In the genomic region with DNA sequence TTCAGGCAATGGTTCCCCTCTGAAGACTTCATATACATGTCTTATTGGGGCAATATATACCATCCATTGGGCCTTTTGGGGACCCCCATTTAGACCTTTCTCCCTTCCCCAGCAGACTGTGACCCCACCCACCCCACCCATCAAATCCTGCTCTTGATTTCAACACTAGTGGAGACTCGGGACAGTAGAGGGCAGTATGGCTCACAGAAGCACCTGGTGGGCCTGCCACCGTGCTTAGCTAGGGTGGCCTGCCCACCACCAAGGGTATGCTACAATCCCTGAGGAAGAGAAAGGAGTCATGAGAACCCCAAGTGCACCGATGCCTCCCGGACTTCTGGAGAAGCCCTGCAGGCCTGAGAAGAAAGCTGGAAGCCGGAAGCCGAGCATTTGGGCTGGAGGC, we compare ENCODE assay signal across 23 mouse cellular contexts. TPM values are rescaled to one million over a fixed set of nuclear protein-coding genes. Genes with fewer than 3 reads are reported as not detected.
DNase-seq lines count a peak whose midpoint lies in the region; ATAC-seq and TF ChIP-seq lines count a peak whose summit lies in the region.
"Had no signal": no experiment of that assay in that cellular context is flagged by ENCODE, and none has a peak within 500 bp of the region (broad histone marks: within the 10 kb centered on the region; RNA-seq: fewer than 3 reads in every experiment).

No protein-coding gene starts in this region.

- TF ChIP-seq EP300 in liver, postnatal 0 days (IDR thresholded peaks at IDR 0.05; ENCODE audit: low read depth): no peak

- no peak for DNase-seq in forebrain, postnatal 0 days
- DNase-seq in layer of hippocampus, adult 2 months (ENCODE audit: low spot score in 2 of 2): no peak
- no peak for DNase-seq in layer of hippocampus, adult 9-11 months
- peak; percentile 56 for DNase-seq in NIH3T3 (ENCODE audit: low read depth)
- DNase-seq in liver, postnatal 0 days: no peak
- DNase-seq in layer of hippocampus, postnatal 14 days (ENCODE audit: low spot score in 2 of 2): no peak
- DNase-seq: gastrocnemius, postnatal 14 days; heart, postnatal 36 days; kidney, adult 9 months; lung, postnatal 14 days; spleen, adult 18-20 months; thymus, postnatal 14 days had no signal

- no peak overlapping the region for H3K27ac ChIP-seq in forebrain, postnatal 0 days (ENCODE audit: low read depth, low read length)
- H3K27ac ChIP-seq in forebrain, embryonic 15.5 days (replicated peaks): no peak overlapping the region
- no peak overlapping the region for H3K27ac ChIP-seq in layer of hippocampus, adult 2 months
- H3K27ac ChIP-seq in liver, postnatal 0 days (ENCODE audit: low read depth): no peak overlapping the region
- H3K27ac ChIP-seq: embryonic facial prominence, embryonic 13.5 days; limb, embryonic 10.5 days; liver, embryonic 15.5 days; stomach, embryonic 15.5 days had no signal

- 55% methylated on average over 6 of the region's 6 CpGs for WGBS in forebrain, postnatal 0 days
- 33% methylated on average over 6 of the region's 6 CpGs for WGBS in forebrain, embryonic 15.5 days
- WGBS in liver, postnatal 0 days (ENCODE audit: insufficient replicate concordance): 71% methylated on average over 6 of the region's 6 CpGs

- H3K4me1 ChIP-seq in forebrain, postnatal 0 days (ENCODE audit: insufficient read depth): 0 out of 2 replicates have a peak, but pooled peaks cover 7% of the 10 kb centered on the region
- peaks cover 34% of the 10 kb centered on the region for H3K4me1 ChIP-seq in forebrain, embryonic 15.5 days
- peaks cover 20% of the 10 kb centered on the region for H3K4me1 ChIP-seq in liver, postnatal 0 days (ENCODE audit: insufficient read depth)

- no peak for ATAC-seq in forebrain, postnatal 0 days
- ATAC-seq in forebrain, embryonic 15.5 days (replicated peaks): no peak
- no peak for ATAC-seq in liver, postnatal 0 days
- ATAC-seq: hindbrain, embryonic 16.5 days had no signal

- H3K4me2 ChIP-seq in forebrain, postnatal 0 days (ENCODE audit: low read depth): no peak overlapping the region
- no peak overlapping the region for H3K4me2 ChIP-seq in forebrain, embryonic 15.5 days (replicated peaks)
- H3K4me2 ChIP-seq in liver, postnatal 0 days (ENCODE audit: low read depth, low read length): no peak overlapping the region
- H3K4me2 ChIP-seq: embryonic facial prominence, embryonic 13.5 days; heart, embryonic 11.5 days; liver, embryonic 15.5 days; stomach, embryonic 15.5 days had no signal

- peaks cover 32% of the 10 kb centered on the region for H3K27me3 ChIP-seq in forebrain, postnatal 0 days (ENCODE audit: insufficient read depth, low read length)
- H3K27me3 ChIP-seq in forebrain, embryonic 15.5 days: peaks cover 82% of the 10 kb centered on the region
- H3K27me3 ChIP-seq in liver, postnatal 0 days (ENCODE audit: insufficient read depth, low read length): peaks cover 5% of the 10 kb centered on the region

- no peak overlapping the region for H3K4me3 ChIP-seq in forebrain, postnatal 0 days (ENCODE audit: low read depth, low read length)
- no peak overlapping the region for H3K4me3 ChIP-seq in forebrain, embryonic 15.5 days
- H3K4me3 ChIP-seq in layer of hippocampus, adult 2 months: no peak overlapping the region
- H3K4me3 ChIP-seq in liver, postnatal 0 days (ENCODE audit: low read depth, low read length): no peak overlapping the region
- H3K4me3 ChIP-seq: embryonic facial prominence, embryonic 13.5 days; limb, embryonic 10.5 days; liver, embryonic 15.5 days; stomach, embryonic 15.5 days had no signal

- H3K9ac ChIP-seq in forebrain, postnatal 0 days: no peak overlapping the region
- no peak overlapping the region for H3K9ac ChIP-seq in forebrain, embryonic 15.5 days (replicated peaks)
- H3K9ac ChIP-seq in liver, postnatal 0 days (replicated peaks): no peak overlapping the region
- H3K9ac ChIP-seq: embryonic facial prominence, embryonic 13.5 days; liver, embryonic 15.5 days; stomach, embryonic 15.5 days had no signal

- H3K36me3 ChIP-seq in forebrain, postnatal 0 days (ENCODE audit: insufficient read depth): no peaks in the 10 kb centered on the region
- H3K36me3 ChIP-seq in forebrain, embryonic 15.5 days: no peaks in the 10 kb centered on the region
- H3K36me3 ChIP-seq in liver, postnatal 0 days (replicated peaks; ENCODE audit: insufficient read depth, low read length): peaks cover 44% of the 10 kb centered on the region

- H3K9me3 ChIP-seq in forebrain, postnatal 0 days (ENCODE audit: low read length): no peaks in the 10 kb centered on the region
- H3K9me3 ChIP-seq in forebrain, embryonic 15.5 days: no peaks in the 10 kb centered on the region
- H3K9me3 ChIP-seq in liver, postnatal 0 days (ENCODE audit: low read length): peaks cover 3% of the 10 kb centered on the region; the same call in 1 of the 2 replicates
- H3K9me3 ChIP-seq: embryonic facial prominence, embryonic 13.5 days; limb, embryonic 10.5 days; stomach, embryonic 15.5 days had no signal

- TF ChIP-seq CTCF in forebrain, postnatal 0 days (IDR thresholded peaks at IDR 0.05; ENCODE audit: low read depth): 0 out of 2 replicates have a peak, but pooled peaks have one; percentile 30
- TF ChIP-seq CTCF in layer of hippocampus, adult 2 months (conservative IDR thresholded peaks at IDR 0.05): peak; percentile 57
- peak; percentile 34; the same call in 1 of the 2 replicates for TF ChIP-seq CTCF in liver, postnatal 0 days (IDR thresholded peaks at IDR 0.05; ENCODE audit: low read depth)

RNA-seq across cellular contexts. Expression of gene Trhr2, which starts 21.7 kb away (rescaled TPM):
- total RNA-seq in forebrain, postnatal 0 days (2014; rRNA removed): 0.77 TPM in 1 of 2 replicates, not detected in the other
- polyA plus RNA-seq in forebrain, postnatal 0 days (2015; fragmentation: Nextera tagmentation; extraction: Ambion mirVana): 0.27 TPM in 1 of 2 replicates, not detected in the other
- not detected in 2 replicates for polyA plus RNA-seq in forebrain, embryonic 15.5 days (2015; fragmentation: Nextera tagmentation; extraction: Ambion mirVana)
- under 1 TPM; 0.79 to 0.82 TPM for total RNA-seq in layer of hippocampus, adult 2 months (2021)
- polyA plus RNA-seq in liver, postnatal 0 days (2015; fragmentation: Nextera tagmentation; extraction: Ambion mirVana): not detected in 2 replicates
- total RNA-seq in layer of hippocampus, postnatal 14 days (2021): under 1 TPM; 0.76 to 0.81 TPM
- total RNA-seq: common myeloid progenitor, adult 5-6 weeks; gastrocnemius, postnatal 14 days; heart, postnatal 36 days; megakaryocyte-erythroid progenitor cell, adult 5-6 weeks had no signal
- polyA plus RNA-seq: heart, embryonic 11.5 days; large intestine, adult 2 months; limb, embryonic 10.5 days; liver, embryonic 15.5 days; neural tube, embryonic 11.5 days; stomach, embryonic 15.5 days had no signal

RNA-seq across cellular contexts. Expression of gene Zc3h18, which starts 37.6 kb away (rescaled TPM):
- 38.1 and 40.9 TPM in 2 replicates for total RNA-seq in forebrain, postnatal 0 days (2014; rRNA removed)
- 23.8 and 27.3 TPM in 2 replicates for polyA plus RNA-seq in forebrain, postnatal 0 days (2015; fragmentation: Nextera tagmentation; extraction: Ambion mirVana)
- 48.4 and 50.1 TPM in 2 replicates for polyA plus RNA-seq in forebrain, embryonic 15.5 days (2015; fragmentation: Nextera tagmentation; extraction: Ambion mirVana)
- total RNA-seq in layer of hippocampus, adult 2 months (2021): 10 to 100 TPM; 39.2 to 40.2 TPM
- polyA plus RNA-seq in liver, postnatal 0 days (2015; fragmentation: Nextera tagmentation; extraction: Ambion mirVana): 12.8 and 15.6 TPM in 2 replicates
- total RNA-seq in layer of hippocampus, postnatal 14 days (2021): 10 to 100 TPM; 35.4 to 39.2 TPM

RNA-seq across cellular contexts. Expression of gene Zfpm1, which starts 56.9 kb away (rescaled TPM):
- 9.5 and 10.1 TPM in 2 replicates for total RNA-seq in forebrain, postnatal 0 days (2014; rRNA removed)
- 0.87 and 1.1 TPM in 2 replicates for polyA plus RNA-seq in forebrain, postnatal 0 days (2015; fragmentation: Nextera tagmentation; extraction: Ambion mirVana)
- polyA plus RNA-seq in forebrain, embryonic 15.5 days (2015; fragmentation: Nextera tagmentation; extraction: Ambion mirVana): 0.89 and 0.92 TPM in 2 replicates
- 10 to 100 TPM; 45.1 to 45.6 TPM for total RNA-seq in layer of hippocampus, adult 2 months (2021)
- polyA plus RNA-seq in liver, postnatal 0 days (2015; fragmentation: Nextera tagmentation; extraction: Ambion mirVana): 5.7 and 6.9 TPM in 2 replicates
- 10 to 100 TPM; 28.3 to 31.7 TPM for total RNA-seq in layer of hippocampus, postnatal 14 days (2021)
